Comparison of ENCODE assay signal across 9 mouse cellular contexts in the genomic region with DNA sequence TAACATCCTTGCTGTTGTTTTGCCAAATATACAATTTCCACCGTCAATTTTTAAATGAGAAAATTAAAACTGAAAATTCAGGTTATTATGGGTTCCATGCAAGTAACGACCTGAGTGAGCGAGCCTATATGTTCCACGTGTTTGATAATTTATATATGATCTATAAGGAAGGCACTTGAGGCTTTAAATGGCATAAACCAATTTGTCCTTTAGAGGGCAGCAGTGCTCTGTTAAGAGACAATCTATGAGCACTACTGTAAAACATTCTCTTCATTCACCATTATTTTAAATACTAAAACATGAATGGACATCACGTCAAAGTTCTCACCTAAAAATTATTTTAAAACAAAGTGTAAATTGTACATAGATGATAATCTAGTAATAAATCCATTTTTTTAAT. TPM values are rescaled to one million over a fixed set of nuclear protein-coding genes. Genes with fewer than 3 reads are reported as not detected.
DNase-seq lines count a peak whose midpoint lies in the region; ATAC-seq and TF ChIP-seq lines count a peak whose summit lies in the region.
"Had no signal": no experiment of that assay in that cellular context is flagged by ENCODE, and none has a peak within 500 bp of the region (broad histone marks: within the 10 kb centered on the region; RNA-seq: fewer than 3 reads in every experiment).

No protein-coding gene starts in this region.

- peak; percentile 20 for DNase-seq in kidney, postnatal 10 days
- peak; percentile 78 for DNase-seq in CH12.LX (ENCODE audit: extremely low read depth)
- peak; percentile 52 for DNase-seq in T-cell, adult 2 months (ENCODE audit: low spot score)
- peak; percentile 74 for DNase-seq in mesoderm, embryonic 11.5 days (ENCODE audit: low read depth, low spot score)
- DNase-seq in urinary bladder, adult 18-20 months (ENCODE audit: low spot score in 2 of 2), result no peak
- DNase-seq in spleen, postnatal 10 days (ENCODE audit: low spot score in 2 of 2), result no peak

- no peak overlapping the region for H3K27ac ChIP-seq in kidney, embryonic 15.5 days
- no peak overlapping the region for H3K27ac ChIP-seq in CH12.LX (ENCODE audit: insufficient read depth, low read depth)
- H3K27ac ChIP-seq in hindbrain, embryonic 12.5 days, result no peak overlapping the region
- H3K27ac ChIP-seq: lung, embryonic 15.5 days had no signal

- no peaks in the 10 kb centered on the region for H3K27me3 ChIP-seq in kidney, embryonic 15.5 days
- H3K27me3 ChIP-seq in CH12.LX (replicated peaks), result no peaks in the 10 kb centered on the region
- no peaks in the 10 kb centered on the region for H3K27me3 ChIP-seq in hindbrain, embryonic 12.5 days
- H3K27me3 ChIP-seq: lung, embryonic 15.5 days had no signal

- no peak overlapping the region for H3K4me3 ChIP-seq in kidney, embryonic 15.5 days (replicated peaks)
- H3K4me3 ChIP-seq in CH12.LX (replicated peaks in 1 of 3; ENCODE audit: low read depth in 2 of 3, low read length in 2 of 3, poor library complexity in 1 of 3), result no peak overlapping the region
- no peak overlapping the region for H3K4me3 ChIP-seq in hindbrain, embryonic 12.5 days
- H3K4me3 ChIP-seq: lung, embryonic 15.5 days had no signal

- TF ChIP-seq RAD21 in CH12.LX (IDR thresholded peaks at IDR 0.05; ENCODE audit: low read depth, low read length), result peak; percentile 73

- ATAC-seq in kidney, embryonic 15.5 days (replicated peaks; ENCODE audit: low FRiP score), result no peak
- 0 out of 2 replicates have a peak, but pooled peaks have one; percentile 29 for ATAC-seq in hindbrain, embryonic 12.5 days (ENCODE audit: low FRiP score)

- peak in 1 of 2 experiments; percentile 73; a peak in 2 of 4 replicates for TF ChIP-seq CTCF in CH12.LX (conservative IDR thresholded peaks at IDR 0.05 in 1 of 2, IDR thresholded peaks at IDR 0.05 in 1 of 2; ENCODE audit: low read depth in 2 of 2, low read length in 2 of 2)

- in situ Hi-C loops in CH12.LX (cut with MboI; ENCODE audit: low pct_ligation_motif_present, low pct_unique_long_range_greater_than_20kb, low sequenced_read_pairs), result loop anchor here (25.0 kb wide), 1 partner anchor 208 kb away; the partner anchor contains the start of genes Btbd18, Ctnnd1 and Selenoh

- no peak overlapping the region for H3K4me2 ChIP-seq in kidney, embryonic 15.5 days
- H3K4me2 ChIP-seq in CH12.LX (ENCODE audit: insufficient read depth, low read depth, poor library complexity, severe bottlenecking), result no peak overlapping the region
- H3K4me2 ChIP-seq in hindbrain, embryonic 12.5 days (replicated peaks), result no peak overlapping the region
- H3K4me2 ChIP-seq: lung, embryonic 15.5 days had no signal

- no peaks in the 10 kb centered on the region for H3K9me3 ChIP-seq in kidney, embryonic 15.5 days (replicated peaks)
- H3K9me3 ChIP-seq in CH12.LX (replicated peaks; ENCODE audit: low read length), result no peaks in the 10 kb centered on the region
- no peaks in the 10 kb centered on the region for H3K9me3 ChIP-seq in hindbrain, embryonic 12.5 days (replicated peaks)
- H3K9me3 ChIP-seq: lung, embryonic 15.5 days had no signal

- H3K9ac ChIP-seq in kidney, embryonic 15.5 days, result no peak overlapping the region
- H3K9ac ChIP-seq in CH12.LX (ENCODE audit: insufficient read depth, low read depth), result no peak overlapping the region
- no peak overlapping the region for H3K9ac ChIP-seq in hindbrain, embryonic 12.5 days
- H3K9ac ChIP-seq: lung, embryonic 15.5 days had no signal

- 0 out of 2 replicates have a peak, but pooled peaks cover 4% of the 10 kb centered on the region for H3K4me1 ChIP-seq in kidney, embryonic 15.5 days
- peaks cover 0 to 5% of the 10 kb centered on the region in 2 experiments; a peak in 3 of 4 replicates for H3K4me1 ChIP-seq in CH12.LX (ENCODE audit: control insufficient read depth in 1 of 2, insufficient read depth in 2 of 2)
- no peaks in the 10 kb centered on the region for H3K4me1 ChIP-seq in hindbrain, embryonic 12.5 days
- H3K4me1 ChIP-seq: lung, embryonic 15.5 days had no signal

- H3K36me3 ChIP-seq in kidney, embryonic 15.5 days, result 0 out of 2 replicates have a peak, but pooled peaks cover 2% of the 10 kb centered on the region
- H3K36me3 ChIP-seq in CH12.LX (replicated peaks in 1 of 2; ENCODE audit: control insufficient read depth in 1 of 2, insufficient read depth in 1 of 2, low read length in 1 of 2), result no peaks in the 10 kb centered on the region
- no peaks in the 10 kb centered on the region for H3K36me3 ChIP-seq in hindbrain, embryonic 12.5 days

- TF ChIP-seq POLR2A in CH12.LX (IDR thresholded peaks at IDR 0.05; ENCODE audit: low read depth, low read length), result no peak

- dilution Hi-C loops in CH12.LX (cut with MboI; ENCODE audit: extremely low pct_ligation_motif_present, extremely low pct_unique_long_range_greater_than_20kb, low sequenced_read_pairs), result no loop called here

- no peak for TF ChIP-seq EP300 in CH12.LX (IDR thresholded peaks at IDR 0.05; ENCODE audit: low read length)

- no peaks in the 10 kb centered on the region for H3K79me2 ChIP-seq in CH12.LX (replicated peaks; ENCODE audit: control insufficient read depth, extremely low read depth, insufficient read depth, poor library complexity, severe bottlenecking)

- 13% methylated on average over 5 of the region's 5 CpGs for WGBS in kidney, embryonic 15.5 days
- 15% methylated on average over 5 of the region's 5 CpGs for WGBS in hindbrain, embryonic 12.5 days

TF ChIP-seq in CH12.LX, 34 proteins besides CTCF, POLR2A, EP300 and RAD21:
- TF ChIP-seq BHLHE40 (IDR thresholded peaks at IDR 0.05; ENCODE audit: low read depth, low read length) (0 out of 2 replicates have a peak, but pooled peaks have one; percentile 48), ZMIZ1 (IDR thresholded peaks at IDR 0.05; ENCODE audit: low read depth, low read length) (no peak), SMC3 (IDR thresholded peaks at IDR 0.05; ENCODE audit: low read depth, low read length) (peak; percentile 26), MYC (IDR thresholded peaks at IDR 0.05; ENCODE audit: low read depth, low read length) (0 out of 2 replicates have a peak, but pooled peaks have one; percentile 33), HCFC1 (IDR thresholded peaks at IDR 0.05; ENCODE audit: low read depth, low read length) (no peak)

RNA-seq across cellular contexts. Expression of gene Tfpi, which starts 22.5 kb away (rescaled TPM):
- polyA plus RNA-seq in kidney, embryonic 15.5 days (2015; fragmentation: Nextera tagmentation; extraction: Ambion mirVana), result 34.6 and 38.2 TPM in 2 replicates
- total RNA-seq in CH12.LX (2012; rRNA removed) (not detected in 2 replicates), CH12.LX (2014; rRNA removed) (0.38 and 0.46 TPM in 2 replicates)
- 0.17 TPM in 1 of 2 replicates, not detected in the other for polyA plus RNA-seq in CH12.LX (2012; ENCODE audit: insufficient read length, low read depth)
- polyA plus RNA-seq in hindbrain, embryonic 12.5 days (2016; fragmentation: Nextera tagmentation; extraction: Ambion mirVana), result 18.7 and 25.7 TPM in 2 replicates

RNA-seq across cellular contexts. Expression of gene Calcrl, which starts 28.8 kb away (rescaled TPM):
- 65.6 and 73.4 TPM in 2 replicates for polyA plus RNA-seq in kidney, embryonic 15.5 days (2015; fragmentation: Nextera tagmentation; extraction: Ambion mirVana)
- total RNA-seq in CH12.LX (2012; rRNA removed) (2.6 and 3.9 TPM in 2 replicates), CH12.LX (2014; rRNA removed) (12.1 and 13.6 TPM in 2 replicates)
- 4.3 and 5.9 TPM in 2 replicates for polyA plus RNA-seq in CH12.LX (2012; ENCODE audit: insufficient read length, low read depth)
- polyA plus RNA-seq in hindbrain, embryonic 12.5 days (2016; fragmentation: Nextera tagmentation; extraction: Ambion mirVana), result 15.4 and 18.4 TPM in 2 replicates

Comparison
In these comparisons a context has a peak if more than half of its experiments do, and no peak if none do; other contexts are left out.
1. DNase-seq: peak in kidney, postnatal 10 days (single experiment), CH12.LX (single experiment), T-cell, adult 2 months (single experiment) and mesoderm, embryonic 11.5 days (single experiment); none in urinary bladder, adult 18-20 months (0 of 2) and spleen, postnatal 10 days (0 of 2).
2. RNA of gene Tfpi, which starts 22.5 kb away (polyA plus RNA-seq): 34.6 to 38.2 TPM in kidney, embryonic 15.5 days and 18.7 to 25.7 TPM in hindbrain, embryonic 12.5 days; 0.17 TPM in CH12.LX; every median in the first group is over 10 times any median in the second.